Mouse (Mus musculus) B cell, adult 62 days (primary cell): Measurements from ENCODE around the gene Ifnl2. TPM values are rescaled to one million over a fixed set of nuclear protein-coding genes. Genes with fewer than 3 reads are reported as not detected.

ENCODE experiments used
- total RNA-seq: library from RNA; stranded (reverse); gene quantifications from 4 replicates; pipeline ENCODE4 v1.2.4, GENCODE M21; 2023

Ifnl2 gene
- not detected in 4 replicates for total RNA-seq

GRCm38 (mm10) chr7:28510405-28510974, at the start of gene Ifnl2:
Gene Ifnl2 (minus strand): TSS chr7:28510455.

GRCm38 (mm10) chr7:28547154-28547553, 36.9 kb upstream of the Ifnl2 start, which contains the start of gene Nccrp1:
Gene Nccrp1 (minus strand): TSS chr7:28547254.

GRCm38 (mm10) chr7:28540526-28540925, 30.3 kb upstream of the Ifnl2 start, which contains the start of gene Sycn:
Gene Sycn (plus strand): TSS chr7:28540885.

DNA sequence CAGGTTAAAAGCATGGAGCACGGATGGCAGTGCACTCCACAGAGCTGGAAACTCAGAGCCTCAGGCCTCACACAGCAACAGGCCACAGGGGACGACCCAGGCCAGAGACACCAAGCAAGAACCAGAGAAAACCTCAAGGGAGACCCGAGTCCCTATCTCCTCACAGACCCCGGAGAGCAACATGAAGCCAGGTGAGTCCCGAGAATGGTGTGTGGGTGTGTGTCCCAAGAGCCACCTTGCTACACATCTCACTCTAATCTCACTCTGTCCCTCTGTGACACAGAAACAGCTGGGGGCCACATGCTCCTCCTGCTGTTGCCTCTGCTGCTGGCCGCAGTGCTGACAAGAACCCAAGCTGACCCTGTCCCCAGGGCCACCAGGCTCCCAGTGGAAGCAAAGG, 12.3 kb upstream of the Ifnl2 start, which contains the start of gene Ifnl3:
Gene Ifnl3 (plus strand): TSS at position 301 of the 400 bp plus-strand sequence.

Other genes starting within 250 kb of the Ifnl2 start
- 1.1 to 1.8 TPM (median 1.3 TPM) in 4 replicates for gene Eid2, start 242.6 kb downstream of the Ifnl2 start, total RNA-seq
- gene Eid2b, start 232.7 kb downstream of the Ifnl2 start, total RNA-seq, result 2.8 to 3.8 TPM (median 3.1 TPM) in 4 replicates
- gene Selenov, start 219.3 kb downstream of the Ifnl2 start, total RNA-seq, result not detected in 4 replicates
- 0.45 to 0.73 TPM in 2 of 4 replicates, not detected in the others for gene Dll3, start 208.2 kb downstream of the Ifnl2 start, total RNA-seq
- 35.7 to 50.0 TPM (median 41.5 TPM) in 4 replicates for gene Timm50, start 198.4 kb downstream of the Ifnl2 start, total RNA-seq
- gene Supt5, start 171.7 kb downstream of the Ifnl2 start, total RNA-seq, result 158 to 180 TPM (median 162 TPM) in 4 replicates
- 2,978 to 3,247 TPM (median 3,204 TPM) in 4 replicates for gene Rps16, start 159.8 kb downstream of the Ifnl2 start, total RNA-seq
- 130 to 143 TPM (median 135 TPM) in 4 replicates for gene Plekhg2, start 137.9 kb downstream of the Ifnl2 start, total RNA-seq
- gene Zfp36, start 130.2 kb downstream of the Ifnl2 start, total RNA-seq, result 804 to 1,027 TPM (median 895 TPM) in 4 replicates
- 13.9 to 18.0 TPM (median 15.8 TPM) in 4 replicates for gene Med29, start 117.7 kb downstream of the Ifnl2 start, total RNA-seq
- 156 to 175 TPM (median 161 TPM) in 4 replicates for gene Paf1, start 117.5 kb downstream of the Ifnl2 start, total RNA-seq
- gene Gmfg, start 73.0 kb downstream of the Ifnl2 start, total RNA-seq, result 222 to 256 TPM (median 254 TPM) in 4 replicates
- 0.95 to 1.3 TPM (median 1.3 TPM) in 4 replicates for gene Lrfn1, start 58.5 kb downstream of the Ifnl2 start, total RNA-seq
- gene Ifnl3, start 12.4 kb upstream of the Ifnl2 start, total RNA-seq, result not detected in 4 replicates
- gene Sycn, start 30.4 kb upstream of the Ifnl2 start, total RNA-seq, result not detected in 4 replicates
- gene Nccrp1, start 36.8 kb upstream of the Ifnl2 start, total RNA-seq, result not detected in 4 replicates
- gene Samd4b, start 87.7 kb upstream of the Ifnl2 start, total RNA-seq, result 48.1 to 61.6 TPM (median 56.1 TPM) in 4 replicates
- gene Pak4, start 87.7 kb upstream of the Ifnl2 start, total RNA-seq, result 11.4 to 15.2 TPM (median 14.0 TPM) in 4 replicates
- gene Acp7, start 120.9 kb upstream of the Ifnl2 start, total RNA-seq, result not detected in 4 replicates
- 0.30 to 2.2 TPM (median 0.89 TPM) in 3 of 4 replicates, not detected in the other for gene Fbxo27, start 182.4 kb upstream of the Ifnl2 start, total RNA-seq
- 0.76 to 1.9 TPM (median 1.1 TPM) in 4 replicates for gene Fbxo17, start 206.3 kb upstream of the Ifnl2 start, total RNA-seq
- 16.7 to 28.3 TPM (median 18.1 TPM) in 4 replicates for gene Mrps12, start 231.4 kb upstream of the Ifnl2 start, total RNA-seq
- gene Sars2, start 231.5 kb upstream of the Ifnl2 start, total RNA-seq, result 15.6 to 19.8 TPM (median 17.8 TPM) in 4 replicates
- gene Ccer2, start 245.7 kb upstream of the Ifnl2 start, total RNA-seq, result not detected in 4 replicates